Mouse (Mus musculus): Measurements from ENCODE around the gene Cnga2.

Cnga2 gene

GRCm38 (mm10) chrX:71991549-71991948, at the start of gene Cnga2:
Gene Cnga2, plus strand, starts transcription at chrX:71991849.
- DNase-seq, result no peak

- DNase-seq, result peak; percentile 62
Observed at GRCm38 (mm10) chrX:71946631-71947030, 45.0 kb upstream of the Cnga2 start.

GRCm38 (mm10) chrX:71958366-71958765, 33.3 kb upstream of the Cnga2 start:
- no peak for DNase-seq

GRCm38 (mm10) chrX:71962073-71963051, 29.3 kb upstream of the Cnga2 start, which contains the start of gene Prrg3:
Gene Prrg3, plus strand, starts transcription at chrX:71962624.
- peak; percentile 95 for DNase-seq

GRCm38 (mm10) chrX:71963275-71963912, 28.3 kb upstream of the Cnga2 start:
- DNase-seq, result peak; percentile 82

GRCm38 (mm10) chrX:71968216-71968615, 23.4 kb upstream of the Cnga2 start:
- DNase-seq, result no peak

GRCm38 (mm10) chrX:71968816-71969215, 22.8 kb upstream of the Cnga2 start:
- no peak for DNase-seq

- no peak for DNase-seq
Observed at GRCm38 (mm10) chrX:71971325-71971724, 20.3 kb upstream of the Cnga2 start.

- no peak for DNase-seq
Observed at GRCm38 (mm10) chrX:71972686-71973085, 19.0 kb upstream of the Cnga2 start, which contains the start of gene Fate1. Gene Fate1, plus strand, starts transcription at chrX:71972986.

GRCm38 (mm10) chrX:71977681-71978080, 14.0 kb upstream of the Cnga2 start:
- peak; percentile 92 for DNase-seq

GRCm38 (mm10) chrX:71980443-71980842, 11.2 kb upstream of the Cnga2 start:
- peak; percentile 95 for DNase-seq

- no peak for DNase-seq
Observed at GRCm38 (mm10) chrX:71981322-71981721, 10.3 kb upstream of the Cnga2 start.

- no peak for DNase-seq
Observed at GRCm38 (mm10) chrX:71983205-71983604, 8.4 kb upstream of the Cnga2 start.

- DNase-seq, result no peak
Observed at GRCm38 (mm10) chrX:71983775-71984174, 7.9 kb upstream of the Cnga2 start.

GRCm38 (mm10) chrX:71995972-71996371, 4.3 kb downstream of the Cnga2 start:
- DNase-seq, result no peak

GRCm38 (mm10) chrX:72009930-72010329, 18.3 kb downstream of the Cnga2 start:
- no peak for DNase-seq

GRCm38 (mm10) chrX:72012236-72012635, 20.6 kb downstream of the Cnga2 start:
- peak; percentile 95 for DNase-seq

- DNase-seq, result peak; percentile 85
Observed at GRCm38 (mm10) chrX:72012804-72013203, 21.2 kb downstream of the Cnga2 start.

GRCm38 (mm10) chrX:72022241-72022640, 30.6 kb downstream of the Cnga2 start:
- no peak for DNase-seq

- DNase-seq, result no peak
Observed at GRCm38 (mm10) chrX:72022750-72023398, 31.2 kb downstream of the Cnga2 start.

GRCm38 (mm10) chrX:72023542-72023941, 31.9 kb downstream of the Cnga2 start:
- no peak for DNase-seq

- peak; percentile 91 for DNase-seq
Observed at GRCm38 (mm10) chrX:72044056-72044455, 52.4 kb downstream of the Cnga2 start.

GRCm38 (mm10) chrX:72047918-72048317, 56.3 kb downstream of the Cnga2 start:
- no peak for DNase-seq
